Mouse (Mus musculus): Measurements from ENCODE around the gene Lrig3. TPM values are rescaled to one million over a fixed set of nuclear protein-coding genes. Genes with fewer than 3 reads are reported as not detected.

Lrig3 gene
- polyA plus RNA-seq, 1 experiment, result not detected

DNA sequence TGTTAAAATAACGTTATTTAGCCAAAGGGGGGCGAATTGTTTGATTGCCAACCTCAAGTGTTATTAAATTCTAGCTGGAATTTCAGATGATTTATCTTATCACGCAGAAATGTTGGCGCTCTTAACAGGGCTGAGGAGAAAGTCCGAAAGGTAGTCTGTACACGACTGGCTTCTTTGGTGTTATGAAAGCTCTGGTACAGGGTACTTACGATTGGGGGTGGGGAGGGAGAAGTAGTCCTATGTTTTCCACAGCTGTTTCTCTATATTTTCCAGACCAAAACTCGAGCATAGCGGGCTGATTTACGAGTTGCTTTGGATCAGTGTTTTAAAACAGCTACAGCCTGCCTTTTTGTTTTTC is 3.1 kb downstream of the Lrig3 start:
- no peak for TF ChIP-seq CTCF (IDR thresholded peaks at IDR 0.05; ENCODE audit: insufficient read depth, low read depth, low read length)
- no peak for TF ChIP-seq POLR2A (IDR thresholded peaks at IDR 0.05; ENCODE audit: insufficient read depth, low read depth, low read length)
- Histone ChIP-seq H3K27ac (ENCODE audit: insufficient read depth, low read depth, low read length) (no peak overlapping the region), H3K4me3 (ENCODE audit: insufficient read depth, low read depth, low read length) (no peak overlapping the region), H3K4me1 (ENCODE audit: control insufficient read depth, insufficient read depth, low read length) (peaks cover 13% of the 10 kb centered on the region; the same call in 1 of the 2 replicates)
- 61% methylated on average over 10 of the region's 10 CpGs for WGBS

GRCm38 (mm10) chr10:125970031-125970430 is 4.1 kb downstream of the Lrig3 start:
- 96% methylated on average over 2 of the region's 2 CpGs for WGBS
- no peak for TF ChIP-seq CTCF (IDR thresholded peaks at IDR 0.05; ENCODE audit: insufficient read depth, low read depth, low read length)
- no peak for TF ChIP-seq POLR2A (IDR thresholded peaks at IDR 0.05; ENCODE audit: insufficient read depth, low read depth, low read length)
- no peak overlapping the region for H3K27ac ChIP-seq (ENCODE audit: insufficient read depth, low read depth, low read length)

DNA sequence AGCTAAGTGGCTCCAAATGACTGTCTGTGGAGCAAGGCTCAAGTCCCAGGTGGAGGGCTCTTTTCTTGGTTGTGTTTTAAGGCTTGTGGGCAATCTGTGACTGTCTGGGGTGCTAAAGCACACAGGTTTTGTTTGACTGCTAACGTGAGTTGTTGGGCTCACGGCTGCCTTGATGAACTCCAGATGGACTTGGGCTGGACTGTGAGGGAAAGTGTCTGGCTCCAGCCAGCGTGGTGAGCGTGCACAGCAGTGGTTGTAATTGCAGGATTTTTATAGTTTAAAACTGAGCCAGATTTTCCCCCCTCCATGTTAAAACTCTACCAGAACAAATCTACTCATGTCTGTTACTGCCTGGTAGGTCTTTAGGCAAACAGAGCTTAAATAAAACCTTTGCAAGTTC is 4.5 kb downstream of the Lrig3 start:
- TF ChIP-seq POLR2A (IDR thresholded peaks at IDR 0.05; ENCODE audit: insufficient read depth, low read depth, low read length) (no peak), CTCF (IDR thresholded peaks at IDR 0.05; ENCODE audit: insufficient read depth, low read depth, low read length) (no peak)
- WGBS, result 90% methylated on average over 4 of the region's 4 CpGs

More at GRCm38 (mm10) chr10:125970031-125970430, 4.1 kb downstream of the Lrig3 start:
- peaks cover 13% of the 10 kb centered on the region; the same call in 1 of the 2 replicates for H3K4me1 ChIP-seq (ENCODE audit: control insufficient read depth, insufficient read depth, low read length)
- no peak overlapping the region for H3K4me3 ChIP-seq (ENCODE audit: insufficient read depth, low read depth, low read length)

DNA sequence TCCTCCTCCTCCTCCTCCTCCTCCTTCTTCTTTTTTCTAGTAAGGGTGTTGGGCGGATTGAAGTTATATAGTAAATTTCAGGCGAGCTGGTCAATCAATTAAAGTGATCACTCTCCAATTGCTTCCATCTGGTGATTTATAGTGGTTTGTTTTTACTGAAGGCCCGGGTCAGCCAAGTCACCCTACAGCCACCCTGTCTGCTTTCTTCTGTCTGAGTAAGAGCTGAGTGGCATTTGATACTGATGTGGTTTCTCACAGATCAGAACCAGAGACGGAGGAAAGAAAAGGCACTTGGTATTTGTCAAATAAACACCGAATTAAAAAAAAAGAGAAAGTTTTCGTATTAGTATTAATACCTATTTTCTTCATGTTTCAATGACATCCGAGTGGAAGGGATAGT is 7.8 kb downstream of the Lrig3 start:
- H3K27ac ChIP-seq (ENCODE audit: insufficient read depth, low read depth, low read length), result no peak overlapping the region
- TF ChIP-seq CTCF (IDR thresholded peaks at IDR 0.05; ENCODE audit: insufficient read depth, low read depth, low read length) (no peak), POLR2A (IDR thresholded peaks at IDR 0.05; ENCODE audit: insufficient read depth, low read depth, low read length) (no peak)
- WGBS, result 91% methylated on average over 7 of the region's 7 CpGs
- no peak overlapping the region for H3K4me3 ChIP-seq (ENCODE audit: insufficient read depth, low read depth, low read length)
- H3K4me1 ChIP-seq (ENCODE audit: control insufficient read depth, insufficient read depth, low read length), result no peaks in the 10 kb centered on the region

More for the DNA sequence above, 4.5 kb downstream of the Lrig3 start:
- Histone ChIP-seq H3K4me1 (ENCODE audit: control insufficient read depth, insufficient read depth, low read length) (peaks cover 13% of the 10 kb centered on the region; the same call in 1 of the 2 replicates), H3K27ac (ENCODE audit: insufficient read depth, low read depth, low read length) (no peak overlapping the region), H3K4me3 (ENCODE audit: insufficient read depth, low read depth, low read length) (no peak overlapping the region)

- WGBS, result 79% methylated on average over 5 of the region's 5 CpGs
- no peaks in the 10 kb centered on the region for H3K4me1 ChIP-seq (ENCODE audit: control insufficient read depth, insufficient read depth, low read length)
- H3K4me3 ChIP-seq (ENCODE audit: insufficient read depth, low read depth, low read length), result no peak overlapping the region
- H3K27ac ChIP-seq (ENCODE audit: insufficient read depth, low read depth, low read length), result no peak overlapping the region
- TF ChIP-seq CTCF (IDR thresholded peaks at IDR 0.05; ENCODE audit: insufficient read depth, low read depth, low read length) (no peak), POLR2A (IDR thresholded peaks at IDR 0.05; ENCODE audit: insufficient read depth, low read depth, low read length) (no peak)
These were observed 16.0 kb downstream of the Lrig3 start for GRCm38 (mm10) chr10:125981938-125982337.

- no peak overlapping the region for H3K4me3 ChIP-seq (ENCODE audit: insufficient read depth, low read depth, low read length)
- H3K4me1 ChIP-seq (ENCODE audit: control insufficient read depth, insufficient read depth, low read length), result no peaks in the 10 kb centered on the region
- no peak overlapping the region for H3K27ac ChIP-seq (ENCODE audit: insufficient read depth, low read depth, low read length)
- WGBS, result 89% methylated on average over 9 of the region's 9 CpGs
- TF ChIP-seq POLR2A (IDR thresholded peaks at IDR 0.05; ENCODE audit: insufficient read depth, low read depth, low read length) (no peak), CTCF (IDR thresholded peaks at IDR 0.05; ENCODE audit: insufficient read depth, low read depth, low read length) (no peak)
These were observed 18.6 kb downstream of the Lrig3 start for GRCm38 (mm10) chr10:125984473-125985035.

DNA sequence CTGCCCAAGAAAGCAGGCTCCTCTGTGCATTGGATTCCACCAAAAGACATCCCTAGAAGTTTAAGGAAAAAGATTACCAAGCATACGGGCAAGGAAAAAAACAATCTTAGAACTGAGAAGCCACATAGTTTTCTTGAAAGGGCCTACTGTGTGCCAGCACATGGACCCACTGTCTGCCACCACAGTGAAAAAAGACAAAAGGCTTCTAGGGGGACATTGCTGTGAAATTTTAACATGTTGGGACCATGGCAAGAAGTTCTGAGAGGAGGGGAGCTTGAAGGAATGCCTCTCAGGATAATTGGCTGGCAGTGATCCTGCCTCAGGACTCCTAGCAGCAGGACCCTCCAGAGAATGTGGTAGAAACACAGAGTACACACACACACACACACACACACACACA is 19.8 kb downstream of the Lrig3 start:
- TF ChIP-seq POLR2A (IDR thresholded peaks at IDR 0.05; ENCODE audit: insufficient read depth, low read depth, low read length) (no peak), CTCF (IDR thresholded peaks at IDR 0.05; ENCODE audit: insufficient read depth, low read depth, low read length) (no peak)
- 65% methylated on average over 1 of the region's 1 CpGs for WGBS
- no peak overlapping the region for H3K4me3 ChIP-seq (ENCODE audit: insufficient read depth, low read depth, low read length)
- H3K27ac ChIP-seq (ENCODE audit: insufficient read depth, low read depth, low read length), result no peak overlapping the region
- H3K4me1 ChIP-seq (ENCODE audit: control insufficient read depth, insufficient read depth, low read length), result no peaks in the 10 kb centered on the region

- Histone ChIP-seq H3K4me3 (ENCODE audit: insufficient read depth, low read depth, low read length) (no peak overlapping the region), H3K4me1 (ENCODE audit: control insufficient read depth, insufficient read depth, low read length) (no peaks in the 10 kb centered on the region), H3K27ac (ENCODE audit: insufficient read depth, low read depth, low read length) (no peak overlapping the region)
- WGBS, result 94% methylated on average over 9 of the region's 9 CpGs
- TF ChIP-seq CTCF (IDR thresholded peaks at IDR 0.05; ENCODE audit: insufficient read depth, low read depth, low read length) (no peak), POLR2A (IDR thresholded peaks at IDR 0.05; ENCODE audit: insufficient read depth, low read depth, low read length) (no peak)
These were observed 20.5 kb downstream of the Lrig3 start for GRCm38 (mm10) chr10:125986443-125986842.

DNA sequence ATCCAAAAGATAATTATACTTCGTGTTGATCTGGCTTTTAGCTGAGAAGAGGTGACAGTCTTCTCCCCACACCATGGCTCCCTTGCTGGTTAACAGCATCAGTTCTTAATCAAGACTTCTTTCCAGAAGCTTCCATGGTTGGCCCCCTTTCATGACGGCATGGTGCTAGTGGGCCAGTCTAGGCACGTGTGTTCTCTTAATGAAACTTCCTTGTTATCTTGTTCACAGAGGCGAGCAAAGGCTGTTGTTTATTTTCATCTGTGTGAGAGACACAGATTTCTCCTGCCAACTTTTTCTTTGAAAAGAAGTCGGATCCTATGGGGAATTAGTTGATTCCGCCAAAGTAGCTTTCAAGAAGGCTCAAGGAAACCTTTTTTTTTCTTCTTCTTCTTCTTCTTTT is 21.3 kb downstream of the Lrig3 start:
- Histone ChIP-seq H3K4me1 (ENCODE audit: control insufficient read depth, insufficient read depth, low read length) (no peaks in the 10 kb centered on the region), H3K27ac (ENCODE audit: insufficient read depth, low read depth, low read length) (no peak overlapping the region), H3K4me3 (ENCODE audit: insufficient read depth, low read depth, low read length) (no peak overlapping the region)
- whole genome bisulfite sequencing, result 75% methylated on average over 6 of the region's 6 CpGs
- TF ChIP-seq CTCF (IDR thresholded peaks at IDR 0.05; ENCODE audit: insufficient read depth, low read depth, low read length) (no peak), POLR2A (IDR thresholded peaks at IDR 0.05; ENCODE audit: insufficient read depth, low read depth, low read length) (no peak)

GRCm38 (mm10) chr10:125988037-125988436 is 22.1 kb downstream of the Lrig3 start:
- H3K27ac ChIP-seq (ENCODE audit: insufficient read depth, low read depth, low read length), result no peak overlapping the region
- H3K4me1 ChIP-seq (ENCODE audit: control insufficient read depth, insufficient read depth, low read length), result no peaks in the 10 kb centered on the region
- no peak for TF ChIP-seq POLR2A (IDR thresholded peaks at IDR 0.05; ENCODE audit: insufficient read depth, low read depth, low read length)
- TF ChIP-seq CTCF (IDR thresholded peaks at IDR 0.05; ENCODE audit: insufficient read depth, low read depth, low read length), result no peak
- H3K4me3 ChIP-seq (ENCODE audit: insufficient read depth, low read depth, low read length), result no peak overlapping the region
- WGBS, result 96% methylated on average over 11 of the region's 11 CpGs
